10 mouse cellular contexts compared by ENCODE assay signal in the genomic region with DNA sequence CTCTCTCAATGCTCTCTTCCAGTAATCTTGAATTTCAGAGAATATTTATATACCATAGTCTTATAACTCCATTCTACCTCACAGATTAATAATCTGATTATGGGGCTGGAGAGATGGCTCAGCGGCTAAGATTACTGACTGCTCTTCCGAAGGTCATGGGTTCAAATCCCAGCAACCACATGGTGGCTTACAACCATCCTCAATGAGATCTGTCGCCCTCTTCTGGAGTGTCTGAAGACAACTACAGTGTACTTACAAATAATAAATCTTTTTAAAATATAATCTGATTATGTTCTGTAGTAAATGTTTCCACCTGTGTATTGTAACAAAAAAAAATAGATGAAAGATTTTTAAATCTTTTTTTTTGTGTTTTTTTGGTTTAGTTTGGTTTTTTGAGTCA.
"Had no signal": no experiment of that assay in that cellular context is flagged by ENCODE, and none has a peak within 500 bp of the region (broad histone marks: within the 10 kb centered on the region; RNA-seq: fewer than 3 reads in every experiment).

No protein-coding gene starts in this region.

- H3K9me3 ChIP-seq: limb, embryonic 13.5 days; midbrain, embryonic 13.5 days had no signal

- DNase-seq: kidney, adult 9 months; kidney, postnatal 10 days; kidney, postnatal 4 days; left cerebral cortex, postnatal 4 days; lung, adult 18-20 months; right cerebral cortex, postnatal 25 days; thymus, adult 18-20 months; thymus, postnatal 14 days had no signal

- H3K36me3 ChIP-seq: limb, embryonic 13.5 days; midbrain, embryonic 13.5 days had no signal

- H3K27ac ChIP-seq: limb, embryonic 13.5 days; midbrain, embryonic 13.5 days had no signal

- H3K4me3 ChIP-seq: limb, embryonic 13.5 days; midbrain, embryonic 13.5 days had no signal

- H3K27me3 ChIP-seq: limb, embryonic 13.5 days; midbrain, embryonic 13.5 days had no signal
